ENCODE assay signal across 11 mouse cellular contexts in genomic region chr4:114913594-114913962, GRCm38 (mm10). TPM values are rescaled to one million over a fixed set of nuclear protein-coding genes. Genes with fewer than 3 reads are reported as not detected.
DNase-seq lines count a peak whose midpoint lies in the region; ATAC-seq and TF ChIP-seq lines count a peak whose summit lies in the region.
"Had no signal": no experiment of that assay in that cellular context is flagged by ENCODE, and none has a peak within 500 bp of the region (broad histone marks: within the 10 kb centered on the region; RNA-seq: fewer than 3 reads in every experiment).

No protein-coding gene starts in this region.

- H3K36me3 ChIP-seq in CH12.LX (replicated peaks in 1 of 2; ENCODE audit: control insufficient read depth in 1 of 2, insufficient read depth in 1 of 2, low read length in 1 of 2) = peaks cover 0 to 29% of the 10 kb centered on the region in 2 experiments
- H3K36me3 ChIP-seq in midbrain, embryonic 13.5 days = no peaks in the 10 kb centered on the region
- H3K36me3 ChIP-seq: heart, embryonic 13.5 days; neural tube, embryonic 13.5 days had no signal

- no peaks in the 10 kb centered on the region for H3K9me3 ChIP-seq in CH12.LX (replicated peaks; ENCODE audit: low read length)
- no peaks in the 10 kb centered on the region for H3K9me3 ChIP-seq in midbrain, embryonic 13.5 days
- H3K9me3 ChIP-seq: heart, embryonic 13.5 days; neural tube, embryonic 13.5 days had no signal

- dilution Hi-C loops in CH12.LX (cut with MboI; ENCODE audit: extremely low pct_ligation_motif_present, extremely low pct_unique_long_range_greater_than_20kb, low sequenced_read_pairs) = no loop called here

- H3K79me2 ChIP-seq in CH12.LX (replicated peaks; ENCODE audit: control insufficient read depth, extremely low read depth, insufficient read depth, poor library complexity, severe bottlenecking) = no peaks in the 10 kb centered on the region

- TF ChIP-seq CTCF in CH12.LX (conservative IDR thresholded peaks at IDR 0.05 in 1 of 2, IDR thresholded peaks at IDR 0.05 in 1 of 2; ENCODE audit: low read depth in 2 of 2, low read length in 2 of 2) = peak in 1 of 2 experiments; percentile 35; a peak in 2 of 4 replicates

- no peaks in the 10 kb centered on the region for H3K27me3 ChIP-seq in CH12.LX (replicated peaks)
- peaks cover 95% of the 10 kb centered on the region for H3K27me3 ChIP-seq in midbrain, embryonic 13.5 days

- TF ChIP-seq EP300 in CH12.LX (IDR thresholded peaks at IDR 0.05; ENCODE audit: low read length) = no peak

- H3K27ac ChIP-seq in CH12.LX (ENCODE audit: insufficient read depth, low read depth) = no peak overlapping the region
- H3K27ac ChIP-seq in midbrain, embryonic 13.5 days = no peak overlapping the region
- H3K27ac ChIP-seq: heart, embryonic 13.5 days; neural tube, embryonic 13.5 days had no signal

- WGBS in midbrain, embryonic 13.5 days = 0% methylated on average over 13 of the region's 13 CpGs

- peak; percentile 22 for TF ChIP-seq RAD21 in CH12.LX (IDR thresholded peaks at IDR 0.05; ENCODE audit: low read depth, low read length)

- TF ChIP-seq POLR2A in CH12.LX (IDR thresholded peaks at IDR 0.05; ENCODE audit: low read depth, low read length) = no peak

- peak; percentile 74 for ATAC-seq in frontal cortex, adult (ENCODE audit: low TSS enrichment)
- ATAC-seq in midbrain, embryonic 13.5 days = 0 out of 2 replicates have a peak, but pooled peaks have one; percentile 25

- DNase-seq in frontal cortex, postnatal 25 days (ENCODE audit: low spot score in 2 of 2) = no peak
- no peak for DNase-seq in CH12.LX (ENCODE audit: extremely low read depth)
- peak; percentile 81 to 85 for DNase-seq in cerebellum, postnatal 10 days
- peak; percentile 51 for DNase-seq in gastrocnemius, postnatal 14 days
- DNase-seq in kidney, postnatal 36 days = peak; percentile 43 to 75
- peak; percentile 36 to 38 for DNase-seq in thymus, postnatal 36 days

- in situ Hi-C loops in CH12.LX (cut with MboI; ENCODE audit: low pct_ligation_motif_present, low pct_unique_long_range_greater_than_20kb, low sequenced_read_pairs) = loop anchor here (5.0 kb wide), 1 partner anchor 246 kb away; no protein-coding TSS in a partner anchor

- H3K4me3 ChIP-seq in CH12.LX (replicated peaks in 1 of 3; ENCODE audit: low read depth in 2 of 3, low read length in 2 of 3, poor library complexity in 1 of 3) = no peak overlapping the region
- no peak overlapping the region for H3K4me3 ChIP-seq in midbrain, embryonic 13.5 days (replicated peaks)
- H3K4me3 ChIP-seq: heart, embryonic 13.5 days; neural tube, embryonic 13.5 days had no signal

- H3K4me2 ChIP-seq in CH12.LX (ENCODE audit: insufficient read depth, low read depth, poor library complexity, severe bottlenecking) = no peak overlapping the region
- no peak overlapping the region for H3K4me2 ChIP-seq in midbrain, embryonic 13.5 days (replicated peaks)
- H3K4me2 ChIP-seq: heart, embryonic 13.5 days; neural tube, embryonic 13.5 days had no signal

- H3K4me1 ChIP-seq in CH12.LX (ENCODE audit: control insufficient read depth in 1 of 2, insufficient read depth in 2 of 2) = peaks cover 0 to 7% of the 10 kb centered on the region in 2 experiments; a peak in 2 of 4 replicates
- peaks cover 10% of the 10 kb centered on the region for H3K4me1 ChIP-seq in midbrain, embryonic 13.5 days (replicated peaks)

- intact Hi-C loops in gastrocnemius, postnatal 14 days (cut with DNase I; ENCODE audit: low total_unique reads) = no loop called here

- no peak overlapping the region for H3K9ac ChIP-seq in CH12.LX (ENCODE audit: insufficient read depth, low read depth)
- no peak overlapping the region for H3K9ac ChIP-seq in midbrain, embryonic 13.5 days (replicated peaks)
- H3K9ac ChIP-seq: heart, embryonic 13.5 days; neural tube, embryonic 13.5 days had no signal

TF ChIP-seq in CH12.LX, 34 proteins besides CTCF, POLR2A, EP300 and RAD21:
- TF ChIP-seq ELF1 (IDR thresholded peaks at IDR 0.05; ENCODE audit: low read depth, low read length) (no peak), UBTF (IDR thresholded peaks at IDR 0.05; ENCODE audit: low read depth, low read length) (no peak), POLR2AphosphoS2 (IDR thresholded peaks at IDR 0.05; ENCODE audit: low read depth, low read length) (no peak), BHLHE40 (IDR thresholded peaks at IDR 0.05; ENCODE audit: low read depth, low read length) (no peak), JUND (conservative IDR thresholded peaks at IDR 0.05; ENCODE audit: low read depth, low read length) (no peak)

RNA-seq across cellular contexts. Expression of gene Foxd2, which starts 4.9 kb away (rescaled TPM):
- total RNA-seq in CH12.LX (2012; rRNA removed) (0.17 TPM in 2 replicates), CH12.LX (2014; rRNA removed) (not detected in 2 replicates)
- 0.14 and 0.19 TPM in 2 replicates for polyA plus RNA-seq in CH12.LX (2012; ENCODE audit: insufficient read length, low read depth)
- total RNA-seq in gastrocnemius, postnatal 14 days (2021) = under 1 TPM; 0.42 to 0.72 TPM
- polyA plus RNA-seq in midbrain, embryonic 13.5 days (2015; fragmentation: Nextera tagmentation; extraction: Ambion mirVana) = 0.41 and 0.50 TPM in 2 replicates

RNA-seq across cellular contexts. Expression of gene Foxe3, which starts 12.2 kb away (rescaled TPM):
- total RNA-seq in CH12.LX (2012; rRNA removed) = not detected in 2 replicates
- total RNA-seq in CH12.LX (2014; rRNA removed) = not detected in 2 replicates
- not detected in 2 replicates for polyA plus RNA-seq in CH12.LX (2012; ENCODE audit: insufficient read length, low read depth)
- total RNA-seq in gastrocnemius, postnatal 14 days (2021) = not detected
- polyA plus RNA-seq in midbrain, embryonic 13.5 days (2015; fragmentation: Nextera tagmentation; extraction: Ambion mirVana) = not detected in 2 replicates
- total RNA-seq: ES-E14 had no signal
- polyA plus RNA-seq: heart, embryonic 13.5 days; neural tube, embryonic 13.5 days had no signal

Comparison
In these comparisons a context has a peak if more than half of its experiments do, and no peak if none do; other contexts are left out.
1. DNase-seq: peak in cerebellum, postnatal 10 days (2 of 2), gastrocnemius, postnatal 14 days (single experiment), kidney, postnatal 36 days (2 of 2) and thymus, postnatal 36 days (2 of 2); none in frontal cortex, postnatal 25 days (0 of 2) and CH12.LX (single experiment).